Mouse (Mus musculus): ENCODE results near the gene Edf1. TPM values are rescaled to one million over a fixed set of nuclear protein-coding genes. Genes with fewer than 3 reads are reported as not detected.

Edf1 gene
- polyA plus RNA-seq, 1 experiment from 2014 or later = 303 TPM

DNA sequence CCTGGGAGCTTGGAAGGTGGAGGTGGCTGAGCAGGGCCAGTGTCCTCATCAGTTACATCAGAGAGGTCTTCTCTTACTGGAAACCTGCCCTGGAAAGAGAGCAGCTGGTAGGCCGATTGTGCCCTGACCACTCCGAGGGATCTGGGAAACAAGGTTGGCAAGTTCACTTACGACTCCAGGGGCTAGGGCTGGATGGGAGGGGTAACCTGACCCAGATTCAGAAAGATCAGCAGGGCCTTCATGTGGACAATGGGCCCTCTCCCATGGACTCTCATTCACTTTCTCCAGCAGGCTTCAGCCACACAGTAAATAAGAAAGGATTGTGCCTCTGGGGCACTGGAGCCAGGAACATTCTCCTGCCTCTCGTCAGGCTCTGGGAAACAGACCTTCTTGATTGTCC, 27.2 kb downstream of the Edf1 start:
- Histone ChIP-seq H3K4me1 (replicated peaks) (peaks cover 35% of the 10 kb centered on the region), H3K36me3 (peaks cover 64% of the 10 kb centered on the region), H3K9me3 (replicated peaks) (no peaks in the 10 kb centered on the region), H3K27me3 (replicated peaks) (peaks cover 15% of the 10 kb centered on the region), H3K27ac (ENCODE audit: poor library complexity, severe bottlenecking) (no peak overlapping the region), H3K4me3 (no peak overlapping the region), H3K9ac (no peak overlapping the region), H3K4me2 (no peak overlapping the region)
- WGBS = 84% methylated on average over 4 of the region's 4 CpGs
- ATAC-seq (ENCODE audit: insufficient number of reproducible peaks, low FRiP score) = no peak

DNA sequence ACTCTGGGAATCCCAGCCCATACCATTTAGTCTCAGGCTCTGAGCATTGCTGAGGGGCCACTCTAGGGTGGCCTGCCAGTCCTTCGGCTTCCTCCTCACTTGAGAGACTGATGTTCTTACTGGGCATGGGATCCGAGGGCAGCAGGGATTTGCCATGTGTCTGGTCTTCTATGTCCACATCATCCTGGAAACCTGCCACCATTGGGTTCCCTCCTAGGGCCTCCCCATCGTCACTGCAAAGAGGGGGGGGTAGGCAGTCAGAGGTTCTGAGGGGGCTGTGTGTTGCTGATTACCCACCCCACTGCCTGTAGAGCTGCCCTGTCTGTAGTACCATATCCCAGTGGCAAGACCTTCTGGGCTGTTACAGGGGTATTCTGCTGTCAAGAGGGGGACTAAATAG, 28.0 kb downstream of the Edf1 start:
- peaks cover 71% of the 10 kb centered on the region for H3K36me3 ChIP-seq
- no peaks in the 10 kb centered on the region for H3K9me3 ChIP-seq (replicated peaks)
- no peak overlapping the region for H3K9ac ChIP-seq
- ATAC-seq (ENCODE audit: insufficient number of reproducible peaks, low FRiP score) = no peak
- H3K4me1 ChIP-seq (replicated peaks) = peaks cover 34% of the 10 kb centered on the region
- H3K27me3 ChIP-seq (replicated peaks) = peaks cover 8% of the 10 kb centered on the region
- H3K27ac ChIP-seq (ENCODE audit: poor library complexity, severe bottlenecking) = no peak overlapping the region
- H3K4me2 ChIP-seq = no peak overlapping the region
- no peak overlapping the region for H3K4me3 ChIP-seq
- 77% methylated on average over 3 of the region's 3 CpGs for WGBS

DNA sequence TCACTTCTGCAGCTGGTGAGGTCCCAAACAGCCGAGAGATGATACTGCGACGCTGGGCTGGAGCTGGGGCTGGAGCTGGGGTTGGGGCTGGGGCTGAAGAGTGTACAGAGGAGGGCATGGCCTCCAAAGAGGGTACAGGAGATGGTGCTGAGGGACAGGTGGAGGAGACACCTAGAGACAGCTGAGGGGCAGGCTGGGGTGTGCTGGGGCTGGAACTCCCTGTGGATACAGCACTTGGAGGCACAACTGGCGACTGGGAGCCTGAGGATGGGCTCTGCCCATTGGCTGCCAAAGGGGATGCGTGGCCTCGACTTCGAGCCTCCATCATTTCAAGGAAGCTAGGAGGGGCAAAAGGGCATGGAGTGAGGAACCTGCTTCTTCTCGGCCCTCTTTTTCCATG, 29.6 kb downstream of the Edf1 start:
- no peaks in the 10 kb centered on the region for H3K27me3 ChIP-seq (replicated peaks)
- no peak for ATAC-seq (ENCODE audit: insufficient number of reproducible peaks, low FRiP score)
- H3K4me2 ChIP-seq = no peak overlapping the region
- peaks cover 88% of the 10 kb centered on the region for H3K36me3 ChIP-seq
- H3K27ac ChIP-seq (ENCODE audit: poor library complexity, severe bottlenecking) = no peak overlapping the region
- H3K4me1 ChIP-seq (replicated peaks) = peaks cover 20% of the 10 kb centered on the region
- no peak overlapping the region for H3K9ac ChIP-seq
- 94% methylated on average over 8 of the region's 8 CpGs for WGBS
- no peak overlapping the region for H3K4me3 ChIP-seq
- no peaks in the 10 kb centered on the region for H3K9me3 ChIP-seq (replicated peaks)

DNA sequence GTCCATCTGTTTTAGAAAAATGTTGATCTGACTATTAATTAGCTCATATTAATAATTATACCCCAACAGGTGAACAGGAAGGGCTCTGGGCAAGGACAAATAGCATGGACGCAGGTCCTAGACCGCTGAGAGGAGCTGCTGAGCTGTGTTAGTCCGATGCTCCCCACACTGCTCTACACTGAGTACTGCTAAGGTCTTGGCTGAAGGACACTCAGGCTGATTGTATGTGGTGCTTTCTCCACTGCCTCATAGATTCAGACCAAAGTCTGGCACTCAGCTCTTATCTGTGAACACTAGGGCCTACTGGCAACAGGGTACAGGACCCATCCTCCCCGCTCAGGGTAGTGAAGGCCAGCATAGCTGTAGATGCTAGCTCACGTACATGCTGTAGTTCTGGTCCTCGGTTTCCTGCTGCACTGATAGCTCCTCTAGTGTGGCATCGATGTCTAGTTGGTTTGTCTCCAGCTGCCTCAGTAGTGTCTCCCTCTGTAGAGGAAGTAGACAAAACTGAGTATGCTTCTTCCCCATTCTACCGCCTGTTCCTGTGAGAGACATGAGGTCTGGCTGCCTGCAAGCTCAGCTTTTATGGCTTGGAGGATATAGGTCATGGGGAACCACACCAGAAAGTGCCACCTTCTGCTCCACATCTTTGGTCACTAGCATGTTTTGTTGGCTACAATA, 30.7 kb downstream of the Edf1 start:
- Histone ChIP-seq H3K27me3 (replicated peaks) (no peaks in the 10 kb centered on the region), H3K4me2 (no peak overlapping the region), H3K27ac (ENCODE audit: poor library complexity, severe bottlenecking) (0 out of 2 replicates have a peak overlapping the region, but pooled peaks have one; percentile 12), H3K36me3 (peaks cover 94% of the 10 kb centered on the region), H3K4me3 (no peak overlapping the region), H3K4me1 (replicated peaks) (peaks cover 9% of the 10 kb centered on the region), H3K9ac (no peak overlapping the region), H3K9me3 (replicated peaks) (no peaks in the 10 kb centered on the region)
- ATAC-seq (ENCODE audit: insufficient number of reproducible peaks, low FRiP score) = no peak
- 88% methylated on average over 8 of the region's 8 CpGs for WGBS

DNA sequence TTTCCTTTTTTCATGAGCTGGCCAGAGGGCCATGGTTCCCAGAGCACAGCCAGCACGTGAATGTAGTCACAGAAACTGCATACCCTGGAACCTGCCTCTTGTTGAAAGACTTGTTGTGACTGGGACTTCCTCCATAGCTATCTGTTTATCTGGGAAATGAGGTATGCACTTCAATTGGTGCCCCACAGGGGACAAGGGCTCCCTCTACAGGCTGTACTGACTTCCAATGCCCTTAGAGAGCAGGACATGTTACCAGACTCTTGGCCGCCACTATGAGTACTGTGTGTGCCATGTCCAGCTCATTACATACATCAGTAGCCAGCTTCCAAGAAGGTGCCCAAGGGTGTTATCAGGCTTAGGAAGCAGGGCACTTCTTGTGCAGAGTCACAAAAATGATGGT, 34.2 kb downstream of the Edf1 start:
- Histone ChIP-seq H3K4me2 (no peak overlapping the region), H3K36me3 (peaks cover 90% of the 10 kb centered on the region), H3K4me3 (no peak overlapping the region), H3K9ac (no peak overlapping the region), H3K9me3 (replicated peaks) (no peaks in the 10 kb centered on the region), H3K4me1 (replicated peaks) (peaks cover 5% of the 10 kb centered on the region), H3K27me3 (replicated peaks) (no peaks in the 10 kb centered on the region), H3K27ac (ENCODE audit: poor library complexity, severe bottlenecking) (no peak overlapping the region)
- no peak for ATAC-seq (ENCODE audit: insufficient number of reproducible peaks, low FRiP score)
- WGBS = 88% methylated on average over 2 of the region's 2 CpGs

DNA sequence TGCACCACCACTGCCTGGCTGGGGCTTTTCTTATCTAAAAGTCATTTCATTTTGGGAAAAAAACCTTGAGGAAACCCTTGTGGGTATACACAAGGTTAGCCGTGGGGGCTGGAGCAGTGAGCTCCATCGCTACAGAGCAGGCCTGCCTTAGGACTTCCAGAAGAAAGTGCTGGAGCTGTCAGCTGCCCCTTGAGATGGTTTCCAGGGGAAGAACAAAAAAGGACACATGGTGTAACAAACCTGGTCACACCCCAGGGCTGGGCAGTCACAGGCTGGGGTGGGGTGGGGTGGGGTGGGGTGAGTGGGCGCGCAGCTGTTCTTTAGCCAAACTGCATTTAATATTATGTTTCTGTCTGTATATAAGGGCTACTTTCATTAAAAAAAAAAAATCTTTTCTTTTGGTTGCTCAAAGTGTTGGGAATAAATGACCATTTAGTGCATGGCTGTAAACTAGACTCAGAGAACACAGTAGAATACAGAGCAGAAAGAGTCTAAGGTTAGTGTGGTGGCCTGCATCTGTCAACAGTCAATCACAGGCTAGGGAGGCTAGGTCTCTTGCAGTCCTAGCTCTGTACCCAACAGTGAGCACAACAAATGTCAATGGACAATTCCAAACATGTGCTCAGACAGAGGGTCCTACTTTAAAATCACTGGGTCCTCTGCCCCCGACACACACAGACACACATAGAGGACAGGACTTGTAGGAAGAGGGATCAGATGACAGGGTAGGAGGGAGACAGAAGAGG, 39.3 kb downstream of the Edf1 start:
- 88% methylated on average over 5 of the region's 5 CpGs for WGBS
- no peak for ATAC-seq (ENCODE audit: insufficient number of reproducible peaks, low FRiP score)

DNA sequence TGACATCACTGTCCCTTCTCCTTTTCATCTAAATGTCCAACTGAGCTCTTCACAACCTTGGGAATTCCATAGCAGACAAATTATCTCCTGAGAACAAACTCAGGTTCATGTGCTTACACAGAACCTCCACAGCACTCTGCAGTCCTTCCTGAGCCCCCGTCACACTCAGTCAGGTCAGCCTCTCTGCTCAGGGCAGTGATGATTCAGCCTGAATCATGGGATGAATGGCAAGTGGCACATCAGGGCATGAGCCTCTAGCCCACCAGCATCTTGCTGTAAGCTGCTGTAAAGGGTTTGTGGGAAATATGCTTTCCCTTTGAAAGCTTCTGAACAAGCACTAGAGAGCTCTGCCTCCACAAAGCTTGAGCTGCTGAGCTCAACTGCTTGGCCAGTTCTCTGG, 41.1 kb downstream of the Edf1 start:
- H3K4me3 ChIP-seq = no peak overlapping the region
- H3K9me3 ChIP-seq (replicated peaks) = no peaks in the 10 kb centered on the region
- H3K27me3 ChIP-seq (replicated peaks) = no peaks in the 10 kb centered on the region
- peaks cover 18% of the 10 kb centered on the region for H3K4me1 ChIP-seq (replicated peaks)
- no peak overlapping the region for H3K27ac ChIP-seq (ENCODE audit: poor library complexity, severe bottlenecking)
- H3K36me3 ChIP-seq = peaks cover 90% of the 10 kb centered on the region
- no peak for ATAC-seq (ENCODE audit: insufficient number of reproducible peaks, low FRiP score)
- H3K9ac ChIP-seq = no peak overlapping the region
- 70% methylated on average over 1 of the region's 1 CpGs for WGBS
- H3K4me2 ChIP-seq = no peak overlapping the region

More for the DNA sequence above, 39.3 kb downstream of the Edf1 start:
- Histone ChIP-seq H3K9ac (no peak overlapping the region), H3K4me3 (no peak overlapping the region), H3K27ac (ENCODE audit: poor library complexity, severe bottlenecking) (no peak overlapping the region), H3K27me3 (replicated peaks) (no peaks in the 10 kb centered on the region), H3K4me2 (no peak overlapping the region), H3K4me1 (replicated peaks) (peaks cover 18% of the 10 kb centered on the region), H3K36me3 (peaks cover 94% of the 10 kb centered on the region), H3K9me3 (replicated peaks) (no peaks in the 10 kb centered on the region)

DNA sequence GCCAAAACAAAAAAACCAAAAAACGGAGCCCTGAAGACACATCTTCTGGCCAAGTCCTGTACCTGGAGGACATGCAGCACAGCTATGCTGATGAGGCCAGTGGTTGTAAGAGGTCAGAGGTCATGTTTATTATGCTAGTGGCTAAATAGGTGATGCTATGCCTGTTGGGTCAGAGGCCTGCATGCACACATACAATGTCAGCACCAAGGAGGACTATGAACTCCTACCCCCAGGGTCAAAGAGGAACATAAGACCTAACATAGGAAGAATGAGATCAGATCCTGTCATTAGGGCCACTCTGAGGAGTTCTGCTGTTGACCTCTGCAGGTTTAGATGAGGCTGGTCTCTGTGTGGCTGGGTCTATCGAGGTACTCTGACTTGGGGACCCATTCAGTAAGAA, 42.4 kb downstream of the Edf1 start:
- Histone ChIP-seq H3K27me3 (replicated peaks) (no peaks in the 10 kb centered on the region), H3K4me1 (replicated peaks) (peaks cover 18% of the 10 kb centered on the region)
- no peak for ATAC-seq (ENCODE audit: insufficient number of reproducible peaks, low FRiP score)

DNA sequence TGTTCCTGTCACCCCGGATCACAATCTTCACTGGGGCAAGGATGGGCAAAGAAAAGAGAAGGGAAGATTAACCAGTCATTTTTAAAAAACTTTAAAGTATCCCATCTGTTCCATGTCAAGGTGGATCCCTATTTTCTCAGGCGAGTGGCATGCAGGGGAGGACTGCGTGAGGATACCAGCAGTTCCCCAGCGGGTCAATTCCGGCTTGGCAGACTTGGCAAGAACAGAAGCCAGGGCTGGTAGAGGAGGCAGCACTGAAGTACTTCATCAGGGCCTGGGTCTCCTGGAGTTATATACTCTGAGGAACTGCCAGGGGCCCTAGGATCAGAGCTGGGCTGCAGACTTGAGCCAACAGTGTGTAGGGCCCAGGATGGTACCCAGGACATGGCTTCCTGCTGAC, 44.9 kb downstream of the Edf1 start:
- no peak overlapping the region for H3K4me3 ChIP-seq
- peaks cover 58% of the 10 kb centered on the region for H3K36me3 ChIP-seq
- H3K4me2 ChIP-seq = no peak overlapping the region
- WGBS = 92% methylated on average over 5 of the region's 5 CpGs
- H3K9ac ChIP-seq = no peak overlapping the region
- no peak overlapping the region for H3K27ac ChIP-seq (ENCODE audit: poor library complexity, severe bottlenecking)
- peaks cover 32% of the 10 kb centered on the region for H3K4me1 ChIP-seq (replicated peaks)
- no peaks in the 10 kb centered on the region for H3K27me3 ChIP-seq (replicated peaks)
- no peak for ATAC-seq (ENCODE audit: insufficient number of reproducible peaks, low FRiP score)
- no peaks in the 10 kb centered on the region for H3K9me3 ChIP-seq (replicated peaks)

More for the DNA sequence above, 42.4 kb downstream of the Edf1 start:
- H3K4me3 ChIP-seq = no peak overlapping the region
- no peak overlapping the region for H3K27ac ChIP-seq (ENCODE audit: poor library complexity, severe bottlenecking)
- H3K4me2 ChIP-seq = no peak overlapping the region
- no peaks in the 10 kb centered on the region for H3K9me3 ChIP-seq (replicated peaks)
- no peak overlapping the region for H3K9ac ChIP-seq
- WGBS = 93% methylated on average over 2 of the region's 2 CpGs
- H3K36me3 ChIP-seq = peaks cover 83% of the 10 kb centered on the region

DNA sequence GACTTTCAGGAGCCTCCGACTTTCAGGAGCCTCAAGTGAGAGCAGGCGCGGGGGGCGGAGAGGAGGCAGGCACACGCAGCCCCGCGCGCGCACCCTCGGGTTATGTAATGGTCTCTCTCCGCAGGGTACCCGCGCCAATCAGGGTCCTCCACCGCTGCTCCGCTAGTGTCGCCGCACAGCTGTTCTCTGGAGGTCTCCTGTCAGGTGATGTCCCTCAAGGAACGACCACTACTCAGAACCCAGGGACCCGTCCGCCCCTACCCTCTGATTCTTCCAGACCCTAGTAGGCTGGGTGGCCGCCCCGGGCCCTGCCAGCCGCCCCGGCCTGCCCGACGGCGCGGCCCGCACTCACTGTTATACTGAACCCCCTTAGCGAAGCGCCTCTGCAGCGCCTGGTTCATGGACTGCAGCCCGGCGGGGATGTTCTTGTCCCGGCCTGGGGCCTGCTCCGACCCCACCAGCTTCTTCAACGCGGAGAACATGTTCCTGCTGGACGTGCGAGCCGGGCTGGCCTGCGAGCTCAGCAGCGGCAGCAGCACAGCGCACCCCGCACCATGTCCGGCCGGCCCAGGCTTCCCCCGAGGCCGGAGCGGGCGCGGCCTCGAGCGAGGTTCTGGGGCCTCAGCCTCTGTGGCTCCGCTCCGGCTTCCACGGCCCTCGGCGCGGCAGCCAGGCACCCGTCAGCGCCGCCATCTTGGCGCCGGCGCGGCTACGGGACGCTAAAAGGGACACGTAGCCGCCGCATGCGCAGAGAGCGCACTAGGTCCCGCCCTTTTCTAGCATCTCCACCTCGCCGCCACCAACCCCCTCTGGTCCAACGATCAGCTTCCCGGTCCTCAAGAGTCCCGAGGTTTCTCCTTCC, 50.3 kb downstream of the Edf1 start, which contains the start of gene Rabl6:
Gene Rabl6, minus strand, starts transcription at position 761 of the 862 bp plus-strand sequence.
- H3K4me3 ChIP-seq = peak within 1 kb of the TSS; percentile 84
- WGBS = 0% methylated on average over 80 of the region's 80 CpGs
- peaks cover 28% of the 10 kb centered on the region for H3K27me3 ChIP-seq (replicated peaks)
- H3K4me1 ChIP-seq (replicated peaks) = peaks cover 18% of the 10 kb centered on the region
- 0 out of 2 replicates have a peak, but pooled peaks cover 4% of the 10 kb centered on the region for H3K36me3 ChIP-seq
- H3K4me2 ChIP-seq = peak within 1 kb of the TSS; percentile 62
- no peaks in the 10 kb centered on the region for H3K9me3 ChIP-seq (replicated peaks)
- peak within 1 kb of the TSS; percentile 97 for H3K9ac ChIP-seq
- ATAC-seq (ENCODE audit: insufficient number of reproducible peaks, low FRiP score) = peak; percentile 87
- peak within 1 kb of the TSS; percentile 93 for H3K27ac ChIP-seq (ENCODE audit: poor library complexity, severe bottlenecking)

DNA sequence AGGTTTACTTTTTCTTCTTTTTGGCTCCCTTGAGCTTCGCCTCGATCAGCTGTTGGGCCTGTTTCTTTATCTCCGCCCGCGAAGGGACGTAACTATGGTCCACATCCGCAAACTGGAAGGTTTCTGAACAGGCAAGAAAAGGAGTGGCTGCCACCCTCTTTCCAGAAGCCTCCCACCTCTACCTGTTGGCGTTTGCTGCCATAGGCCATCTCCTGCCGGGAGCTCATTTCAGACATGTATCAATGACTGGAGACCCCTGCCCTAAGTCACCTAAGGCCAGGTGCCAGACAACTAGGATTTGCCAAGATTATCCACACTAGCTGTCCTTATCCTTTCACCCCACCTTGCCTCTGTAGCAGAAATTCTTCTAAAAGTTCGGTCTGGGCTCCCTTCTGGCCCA, 51.0 kb downstream of the Edf1 start:
- Histone ChIP-seq H3K9me3 (replicated peaks) (no peaks in the 10 kb centered on the region), H3K4me1 (replicated peaks) (peaks cover 18% of the 10 kb centered on the region), H3K4me3 (peak overlapping the region; percentile 84), H3K36me3 (no peaks in the 10 kb centered on the region), H3K27ac (ENCODE audit: poor library complexity, severe bottlenecking) (no peak overlapping the region), H3K27me3 (replicated peaks) (peaks cover 34% of the 10 kb centered on the region), H3K9ac (no peak overlapping the region), H3K4me2 (peak overlapping the region; percentile 62)
- 58% methylated on average over 10 of the region's 10 CpGs for WGBS
- no peak for ATAC-seq (ENCODE audit: insufficient number of reproducible peaks, low FRiP score)

Measured in heart, embryonic 12.5 days (tissue).